Mouse (Mus musculus): ENCODE results near the gene Abcc6. TPM values are rescaled to one million over a fixed set of nuclear protein-coding genes. Genes with fewer than 3 reads are reported as not detected.

Gene Abcc6
- total and polyA plus RNA-seq, 3 experiments: 2.2 to 10.5 (median 6.4) TPM

GRCm38 (mm10) chr7:45922928-45923761 is 107.0 kb downstream of the Abcc6 start (continued):
- peak; percentile 73 for TF ChIP-seq IRF4 (IDR thresholded peaks at IDR 0.05; ENCODE audit: low read depth, low read length)
- TF ChIP-seq ZNF384 (IDR thresholded peaks at IDR 0.05; ENCODE audit: low read depth, low read length): no peak
- TF ChIP-seq NELFE (IDR thresholded peaks at IDR 0.05; ENCODE audit: low read depth, low read length): peak; percentile 60; the same call in 1 of the 2 replicates
- peak; percentile 69 for TF ChIP-seq ETS1 (conservative IDR thresholded peaks at IDR 0.05; ENCODE audit: low read depth, low read length)
- TF ChIP-seq ELF1 (IDR thresholded peaks at IDR 0.05; ENCODE audit: low read depth, low read length): peak; percentile 84
- TF ChIP-seq RCOR1 (conservative IDR thresholded peaks at IDR 0.05; ENCODE audit: low read depth, low read length): no peak
- no peak for TF ChIP-seq ZKSCAN1 (IDR thresholded peaks at IDR 0.05; ENCODE audit: borderline replicate concordance, low read depth, low read length)
- TF ChIP-seq NRF1 (IDR thresholded peaks at IDR 0.05; ENCODE audit: low read depth, low read length): peak; percentile 90
- no peak; the same call in 1 of the 2 replicates for TF ChIP-seq MAZ (IDR thresholded peaks at IDR 0.05; ENCODE audit: low read depth, low read length)
- TF ChIP-seq E2F4 (IDR thresholded peaks at IDR 0.05; ENCODE audit: insufficient replicate concordance, low read depth, low read length): no peak
- no peak for TF ChIP-seq CTCF (conservative IDR thresholded peaks at IDR 0.05 in 1 of 2, IDR thresholded peaks at IDR 0.05 in 1 of 2; ENCODE audit: low read depth in 2 of 2, low read length in 2 of 2)
- peak; percentile 54; the same call in 1 of the 2 replicates for TF ChIP-seq ZMIZ1 (IDR thresholded peaks at IDR 0.05; ENCODE audit: low read depth, low read length)
- 0 out of 2 replicates have a peak, but pooled peaks have one; percentile 7 for TF ChIP-seq MAFK (IDR thresholded peaks at IDR 0.05; ENCODE audit: insufficient replicate concordance, low read length)
- no peak for TF ChIP-seq PAX5 (IDR thresholded peaks at IDR 0.05; ENCODE audit: low read length)

DNA sequence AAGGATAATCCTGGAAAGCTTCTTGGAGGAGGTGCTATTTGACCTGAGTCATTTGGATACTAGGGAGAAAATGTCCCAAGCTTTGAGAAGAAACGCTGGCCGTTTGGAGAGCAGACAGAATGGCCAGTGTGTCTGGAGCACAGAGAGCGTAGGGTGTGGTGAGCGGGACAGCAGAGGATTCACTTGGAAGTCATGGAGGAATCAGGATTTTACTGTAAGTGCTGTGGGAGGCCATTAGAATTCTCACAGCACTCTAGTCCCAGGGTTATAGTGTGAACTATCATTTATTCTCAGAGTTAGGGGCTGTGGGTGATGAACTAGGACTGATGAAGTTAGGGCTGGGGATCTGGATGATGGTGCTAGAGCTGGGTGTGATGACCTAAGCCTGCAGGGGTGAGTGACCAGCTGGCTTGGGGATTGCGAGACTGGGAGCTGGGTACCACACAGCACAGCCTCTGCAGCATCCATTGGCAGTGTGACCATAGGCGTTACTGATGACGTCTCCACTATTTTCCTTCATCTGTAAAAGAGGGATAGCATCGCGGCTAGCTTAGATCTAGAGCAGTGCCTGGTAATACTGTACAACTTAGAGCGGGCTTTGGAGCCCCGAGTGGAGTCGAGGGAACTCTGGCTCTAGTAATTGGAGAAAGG is 108.0 kb downstream of the Abcc6 start:
- peaks cover 18% of the 10 kb centered on the region for H3K9me3 ChIP-seq (replicated peaks; ENCODE audit: low read length)
- no peaks in the 10 kb centered on the region for H3K27me3 ChIP-seq (replicated peaks)
- TF ChIP-seq JUND (conservative IDR thresholded peaks at IDR 0.05; ENCODE audit: low read depth, low read length) (no peak), RCOR1 (conservative IDR thresholded peaks at IDR 0.05; ENCODE audit: low read depth, low read length) (no peak), IRF4 (IDR thresholded peaks at IDR 0.05; ENCODE audit: low read depth, low read length) (no peak), NRF1 (IDR thresholded peaks at IDR 0.05; ENCODE audit: low read depth, low read length) (no peak), HCFC1 (IDR thresholded peaks at IDR 0.05; ENCODE audit: low read depth, low read length) (no peak), POLR2AphosphoS2 (IDR thresholded peaks at IDR 0.05; ENCODE audit: low read depth, low read length) (no peak), SIN3A (IDR thresholded peaks at IDR 0.05; ENCODE audit: low read length) (no peak), TCF12 (IDR thresholded peaks at IDR 0.05; ENCODE audit: low read depth, low read length) (no peak)
- no peak overlapping the region for H3K9ac ChIP-seq (ENCODE audit: insufficient read depth, low read depth)
- H3K4me3 ChIP-seq (replicated peaks in 1 of 3; ENCODE audit: low read depth in 2 of 3, low read length in 2 of 3, poor library complexity in 1 of 3): no peak overlapping the region
- dilution Hi-C loops (cut with MboI; ENCODE audit: extremely low pct_ligation_motif_present, extremely low pct_unique_long_range_greater_than_20kb, low sequenced_read_pairs) (no loop called here), in situ Hi-C loops (cut with MboI; ENCODE audit: low pct_ligation_motif_present, low pct_unique_long_range_greater_than_20kb, low sequenced_read_pairs) (loop anchor here (10.0 kb wide), 1 partner anchor 187 kb away; no protein-coding TSS in a partner anchor)
- no peak for DNase-seq (ENCODE audit: extremely low read depth)
- H3K4me2 ChIP-seq (ENCODE audit: insufficient read depth, low read depth, poor library complexity, severe bottlenecking): no peak overlapping the region
- peaks cover 0 to 56% of the 10 kb centered on the region in 2 experiments; a peak in 3 of 4 replicates for H3K4me1 ChIP-seq (ENCODE audit: control insufficient read depth in 1 of 2, insufficient read depth in 2 of 2)
- H3K36me3 ChIP-seq (replicated peaks in 1 of 2; ENCODE audit: control insufficient read depth in 1 of 2, insufficient read depth in 1 of 2, low read length in 1 of 2): peaks cover 0 to 20% of the 10 kb centered on the region in 2 experiments
- no peak overlapping the region for H3K27ac ChIP-seq (ENCODE audit: insufficient read depth, low read depth)
- no peaks in the 10 kb centered on the region for H3K79me2 ChIP-seq (replicated peaks; ENCODE audit: control insufficient read depth, extremely low read depth, insufficient read depth, poor library complexity, severe bottlenecking)
